Mouse (Mus musculus) kidney, adult 10 weeks (tissue): ENCODE results near the gene Ube2z. TPM values are rescaled to one million over a fixed set of nuclear protein-coding genes. Genes with fewer than 3 reads are reported as not detected.

Source experiments
- polyA plus RNA-seq: library from polyadenylated mRNA; stranded (reverse); fragments of 350-450 nt; fragmentation: Illumina TruSeq; extraction: RNeasy Lipid Tissue Mini Kit (QIAGEN cat#74804); gene quantifications from one replicate; pipeline ENCODE4 v1.2.3, GENCODE M21; 2014; ENCODE audit warnings: low read depth, low replicate concordance

Gene Ube2z
- polyA plus RNA-seq, result 22.4 TPM

GRCm38 (mm10) chr11:96065215-96065911, at the start of gene Ube2z:
TSS of gene Ube2z (minus strand) at chr11:96065388.

GRCm38 (mm10) chr11:96111751-96112150, 46.6 kb upstream of the Ube2z start, which contains the start of gene Calcoco2:
TSS of gene Calcoco2 (minus strand) at chr11:96111964.

GRCm38 (mm10) chr11:96075509-96076220, 10.5 kb upstream of the Ube2z start, which contains the start of gene Atp5g1:
TSS of gene Atp5g1 (minus strand) at chr11:96075670.

GRCm38 (mm10) chr11:96034596-96035052, 30.6 kb downstream of the Ube2z start, which contains the start of gene Snf8:
TSS of gene Snf8 (plus strand) at chr11:96034885.

GRCm38 (mm10) chr11:96005403-96006271, 59.6 kb downstream of the Ube2z start, which contains the start of gene Igf2bp1:
TSS of gene Igf2bp1 (minus strand) at chr11:96005940.

Other genes starting within 250 kb of the Ube2z start
- not detected for gene Phospho1, start 240.9 kb downstream of the Ube2z start, polyA plus RNA-seq
- gene Gngt2, start 228.2 kb downstream of the Ube2z start, polyA plus RNA-seq, result 3.1 TPM
- not detected for gene Abi3, start 222.9 kb downstream of the Ube2z start, polyA plus RNA-seq
- not detected for gene B4galnt2, start 150.5 kb downstream of the Ube2z start, polyA plus RNA-seq
- gene Igf2bp1, start 59.4 kb downstream of the Ube2z start, polyA plus RNA-seq, result 0.73 TPM
- gene Gip, start 40.8 kb downstream of the Ube2z start, polyA plus RNA-seq, result not detected
- 19.2 TPM for gene Snf8, start 30.5 kb downstream of the Ube2z start, polyA plus RNA-seq
- 6.9 TPM for gene Atp5g1, start 10.3 kb upstream of the Ube2z start, polyA plus RNA-seq
- not detected for gene Calcoco2, start 46.6 kb upstream of the Ube2z start, polyA plus RNA-seq
- not detected for gene Ttll6, start 68.4 kb upstream of the Ube2z start, polyA plus RNA-seq
- gene Hoxb13, start 128.9 kb upstream of the Ube2z start, polyA plus RNA-seq, result not detected
- gene Hoxb9, start 206.1 kb upstream of the Ube2z start, polyA plus RNA-seq, result 56.4 TPM
- 14.3 TPM for gene Hoxb8, start 216.5 kb upstream of the Ube2z start, polyA plus RNA-seq
- 54.4 TPM for gene Hoxb7, start 221.2 kb upstream of the Ube2z start, polyA plus RNA-seq
- gene Hoxb6, start 227.1 kb upstream of the Ube2z start, polyA plus RNA-seq, result 12.8 TPM
- 3.0 TPM for gene Hoxb5, start 237.9 kb upstream of the Ube2z start, polyA plus RNA-seq